Comparison of ENCODE assay signal across 15 mouse cellular contexts in genomic region chr2:51844831-51845230, GRCm38 (mm10).
DNase-seq lines count a peak whose midpoint lies in the region; ATAC-seq lines count a peak whose summit lies in the region.
"Had no signal": no experiment of that assay in that cellular context is flagged by ENCODE, and none has a peak within 500 bp of the region (broad histone marks: within the 10 kb centered on the region; RNA-seq: fewer than 3 reads in every experiment).

No protein-coding gene starts in this region.

- H3K36me3 ChIP-seq in embryonic facial prominence, embryonic 13.5 days, result no peaks in the 10 kb centered on the region
- H3K36me3 ChIP-seq: forebrain, embryonic 15.5 days; midbrain, embryonic 10.5 days had no signal

- WGBS in embryonic facial prominence, embryonic 13.5 days, result 21% methylated on average over 8 of the region's 8 CpGs

- DNase-seq in gastrocnemius, adult 18-20 months (ENCODE audit: low spot score), result peak; percentile 28
- no peak for DNase-seq in gastrocnemius, postnatal 10 days
- DNase-seq in brain, adult 2 months (ENCODE audit: low read depth, low spot score), result peak; percentile 51
- peak; percentile 10 for DNase-seq in heart, postnatal 25 days (ENCODE audit: low spot score)
- no peak for DNase-seq in ovary, postnatal 36 days (ENCODE audit: low spot score)
- no peak for DNase-seq in left cerebral cortex, adult 11 months (ENCODE audit: low spot score)
- no peak for DNase-seq in cerebellum, postnatal 14 days
- DNase-seq: adrenal gland, postnatal 25 days; B cell, adult 2 months; thymus, postnatal 36 days had no signal

- H3K27ac ChIP-seq in embryonic facial prominence, embryonic 13.5 days, result peak overlapping the region; percentile 72
- H3K27ac ChIP-seq: forebrain, embryonic 15.5 days; midbrain, embryonic 10.5 days; stomach, postnatal 0 days had no signal

- intact Hi-C loops in heart, postnatal 25 days (cut with DNase I), result no loop called here

- no peak overlapping the region for H3K9ac ChIP-seq in embryonic facial prominence, embryonic 13.5 days
- H3K9ac ChIP-seq: forebrain, embryonic 15.5 days had no signal

- no peak for ATAC-seq in embryonic facial prominence, embryonic 13.5 days (ENCODE audit: insufficient number of reproducible peaks, insufficient read depth, low FRiP score, low TSS enrichment, low read depth)
- ATAC-seq: forebrain, embryonic 15.5 days; intestine, embryonic 16.5 days had no signal

- H3K4me2 ChIP-seq in embryonic facial prominence, embryonic 13.5 days, result peak overlapping the region; percentile 18; the same call in 1 of the 2 replicates
- H3K4me2 ChIP-seq: forebrain, embryonic 15.5 days had no signal

- no peaks in the 10 kb centered on the region for H3K27me3 ChIP-seq in embryonic facial prominence, embryonic 13.5 days
- H3K27me3 ChIP-seq: forebrain, embryonic 15.5 days had no signal

- H3K4me3 ChIP-seq in embryonic facial prominence, embryonic 13.5 days, result no peak overlapping the region
- H3K4me3 ChIP-seq: forebrain, embryonic 15.5 days; midbrain, embryonic 10.5 days had no signal

- no peaks in the 10 kb centered on the region for H3K9me3 ChIP-seq in embryonic facial prominence, embryonic 13.5 days
- H3K9me3 ChIP-seq: forebrain, embryonic 15.5 days; midbrain, embryonic 10.5 days had no signal

- H3K4me1 ChIP-seq in embryonic facial prominence, embryonic 13.5 days, result peaks cover 32% of the 10 kb centered on the region

Comparison
In these comparisons a context has a peak if more than half of its experiments do, and no peak if none do; other contexts are left out.
1. DNase-seq: peak in gastrocnemius, adult 18-20 months (single experiment), brain, adult 2 months (single experiment) and heart, postnatal 25 days (single experiment); none in gastrocnemius, postnatal 10 days (single experiment), ovary, postnatal 36 days (single experiment), left cerebral cortex, adult 11 months (single experiment) and cerebellum, postnatal 14 days (0 of 2).